Mouse (Mus musculus) C2C12 (cell line): ENCODE results near the gene Tbc1d22a.

ENCODE experiments used
- CTCF ChIP-seq: IDR thresholded peaks from one replicate; pipeline ENCODE4 v1.5.1; 2011; ENCODE audit not compliant: control insufficient read depth, insufficient read depth, insufficient read length
- FOSL1 ChIP-seq: IDR thresholded peaks from one replicate; pipeline ENCODE4 v1.8.0; 2011; ENCODE audit warnings: mild to moderate bottlenecking, low read length; ENCODE audit not compliant: poor library complexity, insufficient read depth, severe bottlenecking
- USF1 ChIP-seq: IDR thresholded peaks from one replicate; pipeline ENCODE4 v1.6.1; 2011; ENCODE audit warnings: low read depth, mild to moderate bottlenecking, control low read depth, moderate library complexity

GRCm38 (mm10) chr15:86478685-86479502, 264.6 kb downstream of the Tbc1d22a start:
- TF ChIP-seq CTCF, result no peak
- TF ChIP-seq USF1, result no peak
- no peak for TF ChIP-seq FOSL1
